Mouse (Mus musculus) MEL (cell line): ENCODE results near the gene Rorb. TPM values are rescaled to one million over a fixed set of nuclear protein-coding genes. Genes with fewer than 3 reads are reported as not detected.

Source experiments
- DNase-seq: peaks from one replicate; pipeline ENCODE4 v3.0.0; 2011; ENCODE audit warnings: low read depth, low spot score
- H3K27ac ChIP-seq: 2 replicates; pipeline ENCODE4 v1.5.1; 2012; ENCODE audit warnings: low read depth, mild to moderate bottlenecking, control low read depth, low read length, moderate library complexity; ENCODE audit not compliant: control insufficient read depth
- H3K27me3 ChIP-seq, 2 experiments: fragments of 150-350 bp in 1 of 2; sonication (generic) in 1 of 2; 2 replicates each; pipeline ENCODE4 v1.6.1; 2012; ENCODE audit warnings: low read length in 2 of 2, mild to moderate bottlenecking in 2 of 2, improper control_type of control experiment in 1 of 2, moderate library complexity in 1 of 2; ENCODE audit not compliant: insufficient read depth in 2 of 2, control insufficient read depth in 1 of 2
- H3K36me3 ChIP-seq, 2 experiments: 2 replicates each; pipeline ENCODE4 v1.6.1; 2012 to 2014; ENCODE audit warnings: low read length in 2 of 2, improper control_type of control experiment in 1 of 2, inconsistent platforms in 1 of 2, mild to moderate bottlenecking in 1 of 2; ENCODE audit not compliant: insufficient read depth in 2 of 2, control insufficient read depth in 1 of 2
- H3K4me1 ChIP-seq, 2 experiments: fragments of 150-350 bp in 1 of 2; sonication (generic) in 1 of 2; 2 replicates each; pipeline ENCODE4 v1.6.1; 2012; ENCODE audit warnings: low read length in 2 of 2, improper control_type of control experiment in 1 of 2, mild to moderate bottlenecking in 1 of 2; ENCODE audit not compliant: insufficient read depth in 2 of 2, control insufficient read depth in 1 of 2
- H3K4me3 ChIP-seq, 2 experiments: fragments of 150-350 bp in 1 of 2; sonication (generic) in 1 of 2; 2 replicates each; pipeline ENCODE4 v1.5.1; 2012; ENCODE audit warnings: low read depth in 2 of 2, low read length in 2 of 2, mild to moderate bottlenecking in 2 of 2, moderate library complexity in 2 of 2, control low read depth in 1 of 2, improper control_type of control experiment in 1 of 2; ENCODE audit not compliant: control insufficient read depth in 1 of 2, insufficient read depth in 1 of 2
- H3K79me2 ChIP-seq: 2 replicates; pipeline ENCODE4 v1.6.1; 2012; ENCODE audit warnings: mild to moderate bottlenecking, low read length, moderate library complexity; ENCODE audit not compliant: control insufficient read depth, poor library complexity, insufficient read depth
- H3K9ac ChIP-seq: 2 replicates; pipeline ENCODE4 v1.6.1; 2012; ENCODE audit warnings: low read depth, mild to moderate bottlenecking, control low read depth, low read length, moderate library complexity; ENCODE audit not compliant: control insufficient read depth, poor library complexity, severe bottlenecking
- H3K9me3 ChIP-seq: fragments of 150-350 bp; sonication (generic); replicated peaks from 2 replicates; pipeline ENCODE4 v1.6.1; 2012; ENCODE audit warnings: mild to moderate bottlenecking, low read length, improper control_type of control experiment, moderate library complexity; ENCODE audit not compliant: insufficient read depth
- CHD1 ChIP-seq: IDR thresholded peaks from 2 replicates; pipeline ENCODE4 v1.6.1; 2012; ENCODE audit warnings: low read depth, mild to moderate bottlenecking, inconsistent platforms, low read length, improper control_type of control experiment
- CHD2 ChIP-seq: IDR thresholded peaks from 2 replicates; pipeline ENCODE4 v1.6.1; 2011; ENCODE audit warnings: low read length, improper control_type of control experiment
- E2F4 ChIP-seq: IDR thresholded peaks from 2 replicates; pipeline ENCODE4 v1.6.1; 2011; ENCODE audit warnings: low read depth, low read length, improper control_type of control experiment, borderline replicate concordance
- EP300 ChIP-seq, 2 experiments: IDR thresholded peaks; 2 replicates each; pipeline ENCODE4 v1.6.1; 2011; ENCODE audit warnings: improper control_type of control experiment in 2 of 2, low read length in 2 of 2, low read depth in 1 of 2, mild to moderate bottlenecking in 1 of 2
- ETS1 ChIP-seq: IDR thresholded peaks from 2 replicates; pipeline ENCODE4 v1.6.1; 2012; ENCODE audit warnings: low read depth, mild to moderate bottlenecking, inconsistent platforms, low read length, improper control_type of control experiment, moderate library complexity
- GATA1 ChIP-seq: IDR thresholded peaks from 2 replicates; pipeline ENCODE4 v1.6.1; 2011; ENCODE audit warnings: low read depth, low read length, improper control_type of control experiment
- JUND ChIP-seq: IDR thresholded peaks from 2 replicates; pipeline ENCODE4 v1.6.1; 2011; ENCODE audit warnings: low read depth, mild to moderate bottlenecking, improper control_type of control experiment, low read length
- KAT2A ChIP-seq: conservative IDR thresholded peaks from 2 replicates; pipeline ENCODE4 v1.6.1; 2012; ENCODE audit warnings: low read depth, low read length, improper control_type of control experiment, inconsistent platforms
- MAX ChIP-seq: IDR thresholded peaks from 2 replicates; pipeline ENCODE4 v1.6.1; 2011; ENCODE audit warnings: low read length, improper control_type of control experiment
- MEF2A ChIP-seq: IDR thresholded peaks from 2 replicates; pipeline ENCODE4 v1.6.1; 2014; ENCODE audit warnings: low read depth, mild to moderate bottlenecking, inconsistent platforms, low read length, improper control_type of control experiment; ENCODE audit not compliant: poor library complexity, insufficient replicate concordance, severe bottlenecking; ENCODE audit errors: extremely low read depth
- NELFE ChIP-seq: IDR thresholded peaks from 2 replicates; pipeline ENCODE4 v1.6.1; 2011; ENCODE audit warnings: low read depth, low read length, improper control_type of control experiment
- NRF1 ChIP-seq: IDR thresholded peaks from 2 replicates; pipeline ENCODE4 v1.6.1; 2014; ENCODE audit warnings: low read depth, mild to moderate bottlenecking, inconsistent platforms, low read length, improper control_type of control experiment, moderate library complexity; ENCODE audit not compliant: poor library complexity, insufficient read depth, severe bottlenecking
- POLR2AphosphoS2 ChIP-seq: IDR thresholded peaks from 2 replicates; pipeline ENCODE4 v1.6.1; 2011; ENCODE audit warnings: low read length, improper control_type of control experiment
- POLR2AphosphoS5 ChIP-seq: IDR thresholded peaks from 2 replicates; pipeline ENCODE4 v1.6.1; 2012; ENCODE audit warnings: low read depth, borderline replicate concordance, mild to moderate bottlenecking, inconsistent platforms, low read length, moderate library complexity, mixed read lengths
- RAD21 ChIP-seq: IDR thresholded peaks from 2 replicates; pipeline ENCODE4 v1.6.1; 2011; ENCODE audit warnings: mild to moderate bottlenecking, low read depth, low read length, improper control_type of control experiment
- RCOR1 ChIP-seq: IDR thresholded peaks from 2 replicates; pipeline ENCODE4 v1.6.1; 2012; ENCODE audit warnings: low read depth, mild to moderate bottlenecking, inconsistent platforms, low read length, improper control_type of control experiment
- SMC3 ChIP-seq: IDR thresholded peaks from 2 replicates; pipeline ENCODE4 v1.6.1; 2011; ENCODE audit warnings: low read depth, low read length, improper control_type of control experiment
- TAL1 ChIP-seq: IDR thresholded peaks from 2 replicates; pipeline ENCODE4 v1.6.1; 2012; ENCODE audit warnings: mild to moderate bottlenecking, inconsistent platforms, low read length, moderate library complexity, mixed read lengths
- TBP ChIP-seq: IDR thresholded peaks from 2 replicates; pipeline ENCODE4 v1.8.0; 2011; ENCODE audit warnings: low read depth, low read length, improper control_type of control experiment
- TCF12 ChIP-seq: IDR thresholded peaks from 2 replicates; pipeline ENCODE4 v1.6.1; 2014; ENCODE audit warnings: low read depth, mild to moderate bottlenecking, inconsistent platforms, low read length, improper control_type of control experiment, moderate library complexity
- UBTF ChIP-seq: IDR thresholded peaks from 2 replicates; pipeline ENCODE4 v1.6.1; 2012; ENCODE audit warnings: low read depth, mild to moderate bottlenecking, inconsistent platforms, low read length, improper control_type of control experiment, moderate library complexity, borderline replicate concordance; ENCODE audit not compliant: insufficient read depth
- USF1 ChIP-seq: IDR thresholded peaks from 2 replicates; pipeline ENCODE4 v1.6.1; 2014; ENCODE audit warnings: low read depth, mild to moderate bottlenecking, inconsistent platforms, low read length, improper control_type of control experiment, moderate library complexity
- USF2 ChIP-seq, 2 experiments: IDR thresholded peaks; 2 replicates each; pipeline ENCODE4 v1.6.1; 2011 to 2012; ENCODE audit warnings: improper control_type of control experiment in 2 of 2, low read length in 2 of 2, borderline replicate concordance in 1 of 2, inconsistent platforms in 1 of 2, low read depth in 1 of 2, mild to moderate bottlenecking in 1 of 2; ENCODE audit not compliant: insufficient read depth in 1 of 2
- ZMIZ1 ChIP-seq: IDR thresholded peaks from 2 replicates; pipeline ENCODE4 v1.6.1; 2012; ENCODE audit warnings: low read depth, mild to moderate bottlenecking, inconsistent platforms, low read length, improper control_type of control experiment, moderate library complexity
- ZNF384 ChIP-seq: IDR thresholded peaks from 2 replicates; pipeline ENCODE4 v1.6.1; 2012; ENCODE audit warnings: low read depth, mild to moderate bottlenecking, inconsistent platforms, low read length, improper control_type of control experiment
- polyA plus RNA-seq, 2 experiments: library from polyadenylated mRNA; stranded (reverse) in 1 of 2; unstranded in 1 of 2; fragments of >175 nt in 1 of 2; fragments of >200 nt in 1 of 2; gene quantifications; 2 replicates each; pipeline versions ENCODE4 v1.2.1 to v1.2.4; 2012; ENCODE audit warnings: low replicate concordance in 2 of 2, low read depth in 1 of 2; ENCODE audit not compliant: insufficient read length in 2 of 2, insufficient read depth in 1 of 2, missing spikeins in 1 of 2
- total RNA-seq: library from RNA; depleted of rRNA; stranded (reverse); fragments of 300-350 nt; gene quantifications from 2 replicates; pipeline ENCODE4 v1.2.3, GENCODE M21; 2012

Rorb gene
- total and polyA plus RNA-seq, 3 experiments, result not detected

DNA sequence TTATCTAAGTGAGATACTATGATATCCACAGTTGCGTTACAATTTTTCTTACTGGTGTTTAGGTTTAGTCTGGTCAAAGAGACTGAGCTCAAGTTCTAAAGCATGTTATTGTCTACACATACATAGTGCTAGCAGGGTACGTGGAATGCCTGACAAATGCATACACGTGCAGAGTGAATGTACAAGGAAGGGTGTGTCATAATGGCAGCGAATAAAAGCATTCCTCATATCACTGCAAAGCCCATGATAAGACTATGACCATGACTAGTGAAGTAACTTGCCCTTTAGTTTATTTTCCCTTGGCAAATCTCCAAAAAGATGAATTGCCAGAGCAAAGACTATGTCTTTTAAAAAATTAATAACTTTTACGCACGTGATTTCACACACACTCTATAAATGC lies 13.8 kb downstream of the Rorb start:
- Histone ChIP-seq H3K9me3 (no peaks in the 10 kb centered on the region), H3K4me1 (no peaks in the 10 kb centered on the region), H3K4me3 (no peak overlapping the region), H3K27me3 (no peaks in the 10 kb centered on the region), H3K27ac (no peak overlapping the region), H3K9ac (no peak overlapping the region), H3K79me2 (no peaks in the 10 kb centered on the region), H3K36me3 (no peaks in the 10 kb centered on the region)
- DNase-seq, result no peak
- no peak for TF ChIP-seq MAX
- no peak for TF ChIP-seq TCF12
- TF ChIP-seq NRF1, result no peak
- TF ChIP-seq KAT2A, result no peak
- no peak for TF ChIP-seq TAL1
- TF ChIP-seq USF2 (IDR thresholded peaks at IDR 0.05; ENCODE audit: borderline replicate concordance in 1 of 2, insufficient read depth in 1 of 2, low read depth in 1 of 2, low read length in 2 of 2), result no peak
- no peak for TF ChIP-seq ZMIZ1
- no peak for TF ChIP-seq POLR2AphosphoS5
- TF ChIP-seq POLR2AphosphoS2, result no peak
- no peak for TF ChIP-seq RAD21
- TF ChIP-seq E2F4, result no peak
- no peak for TF ChIP-seq SMC3
- TF ChIP-seq USF1, result no peak
- no peak for TF ChIP-seq NELFE
- no peak for TF ChIP-seq CHD1
- TF ChIP-seq ZNF384, result no peak

- Histone ChIP-seq H3K9ac (no peak overlapping the region), H3K27me3 (no peaks in the 10 kb centered on the region), H3K4me1 (no peaks in the 10 kb centered on the region), H3K4me3 (no peak overlapping the region), H3K27ac (no peak overlapping the region), H3K79me2 (no peaks in the 10 kb centered on the region), H3K9me3 (no peaks in the 10 kb centered on the region), H3K36me3 (no peaks in the 10 kb centered on the region)
- TF ChIP-seq TCF12 (no peak), TAL1 (no peak), E2F4 (no peak), UBTF (no peak), RCOR1 (no peak), POLR2AphosphoS5 (no peak), NELFE (no peak), GATA1 (no peak), TBP (no peak), ETS1 (no peak), POLR2AphosphoS2 (no peak), JUND (no peak), CHD2 (no peak), USF2 (IDR thresholded peaks at IDR 0.05; ENCODE audit: borderline replicate concordance in 1 of 2, insufficient read depth in 1 of 2, low read depth in 1 of 2, low read length in 2 of 2) (no peak), CHD1 (no peak), MEF2A (no peak), SMC3 (no peak), EP300 (IDR thresholded peaks at IDR 0.05; ENCODE audit: low read depth in 1 of 2, low read length in 2 of 2) (no peak), NRF1 (no peak)
- DNase-seq, result no peak
Observed at GRCm38 (mm10) chr19:19089427-19089826, 21.6 kb downstream of the Rorb start.
